Mouse (Mus musculus) limb, embryonic 11.5 days (tissue): ENCODE results near the gene St6galnac4. TPM values are rescaled to one million over a fixed set of nuclear protein-coding genes. Genes with fewer than 3 reads are reported as not detected.

ENCODE experiments used
- ATAC-seq: fragments of 200-750 bp; cut with Nextera tagmentation; 2 replicates; pipeline ENCODE4 v1.8.0; 2017; ENCODE audit warnings: low read depth; ENCODE audit not compliant: insufficient number of reproducible peaks, low FRiP score, low TSS enrichment
- DNase-seq: peaks from one replicate; pipeline ENCODE4 v3.0.0-alpha.2; 2015; ENCODE audit warnings: low spot score
- H3K27ac ChIP-seq: fragments of 300-500 bp; sonication (generic); replicated peaks from 2 replicates; pipeline ENCODE4 v1.5.1; 2014; ENCODE audit warnings: low read depth, mild to moderate bottlenecking, low read length
- H3K27me3 ChIP-seq: fragments of 300-500 bp; sonication (generic); 2 replicates; pipeline ENCODE4 v1.6.1; 2014; ENCODE audit warnings: mild to moderate bottlenecking, low read length, mixed read lengths; ENCODE audit not compliant: control insufficient read depth, insufficient read depth
- H3K36me3 ChIP-seq: fragments of 300-500 bp; sonication (generic); 2 replicates; pipeline ENCODE4 v1.6.1; 2014; ENCODE audit warnings: mild to moderate bottlenecking, low read length, moderate library complexity, mixed read lengths; ENCODE audit not compliant: control insufficient read depth, insufficient read depth
- H3K4me1 ChIP-seq: fragments of 300-500 bp; sonication (generic); 2 replicates; pipeline ENCODE4 v1.6.1; 2014; ENCODE audit warnings: low read length, mixed read lengths; ENCODE audit not compliant: control insufficient read depth, insufficient read depth
- H3K4me2 ChIP-seq: fragments of 300-500 bp; sonication (generic); 2 replicates; pipeline ENCODE4 v1.6.1; 2014; ENCODE audit warnings: low read depth, mild to moderate bottlenecking, moderate library complexity; ENCODE audit not compliant: severe bottlenecking
- H3K4me3 ChIP-seq: fragments of 300-500 bp; sonication (generic); 2 replicates; pipeline ENCODE4 v1.5.1; 2014; ENCODE audit warnings: low read depth, low read length
- H3K9ac ChIP-seq: fragments of 300-500 bp; sonication (generic); 2 replicates; pipeline ENCODE4 v1.6.1; 2014; ENCODE audit warnings: mild to moderate bottlenecking, low read length
- H3K9me3 ChIP-seq: fragments of 300-500 bp; sonication (generic); 2 replicates; pipeline ENCODE4 v1.6.1; 2016; ENCODE audit warnings: low read length; ENCODE audit not compliant: control insufficient read depth
- WGBS: fragments of 180-500 bp; shearing (Covaris S2); extraction: QIAGEN DNeasy Blood & Tissue Kit; methylation state at CpG from one replicate; pipeline ENCODE4 v1.1.7; 2014; 5-methylcytosine and 5-hydroxymethylcytosine counted together
- polyA plus RNA-seq: library from polyadenylated mRNA; unstranded; fragments of >200 nt; fragmentation: Nextera tagmentation; extraction: Ambion mirVana; gene quantifications from 2 replicates; pipeline ENCODE4 v1.2.1, GENCODE M21; 2014

St6galnac4 gene
- 21.2 and 21.5 TPM in 2 replicates for polyA plus RNA-seq

DNA sequence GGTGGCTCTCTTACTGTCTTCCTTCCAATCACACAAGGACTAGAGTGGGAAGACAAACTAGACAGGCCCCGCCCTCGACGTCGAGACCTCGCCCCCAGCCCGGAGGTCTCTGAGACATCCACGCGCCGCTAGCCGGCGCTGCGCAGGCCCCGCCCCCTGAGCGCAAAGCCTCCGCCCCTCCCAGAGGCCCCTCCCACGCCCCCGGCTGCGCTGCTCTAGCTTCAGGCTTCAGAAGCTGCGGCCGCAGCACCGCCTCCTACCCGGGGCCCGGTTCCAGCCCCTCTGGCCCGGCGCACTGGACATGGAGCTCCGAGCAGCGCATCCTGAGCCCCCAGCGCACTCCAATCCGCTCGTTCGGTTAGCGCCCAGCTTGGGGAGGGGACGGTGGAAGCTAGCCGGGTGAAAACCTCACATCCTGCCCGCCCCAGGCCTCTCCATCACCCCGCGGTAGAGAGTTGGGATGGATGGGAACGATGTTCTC is at the start of gene St6galnac4:
St6galnac4 (plus strand) TSS at position 225 of the 481 bp plus-strand sequence.
- Histone ChIP-seq H3K4me1 (peaks cover 13% of the 10 kb centered on the region), H3K27ac (peak within 1 kb of the TSS; percentile 10; the same call in 1 of the 2 replicates), H3K9ac (peak within 1 kb of the TSS; percentile 72), H3K4me3 (peak within 1 kb of the TSS; percentile 52), H3K27me3 (no peaks in the 10 kb centered on the region), H3K4me2 (peak within 1 kb of the TSS; percentile 61), H3K36me3 (no peaks in the 10 kb centered on the region), H3K9me3 (no peaks in the 10 kb centered on the region)
- under 1% methylated on average over 38 of the region's 38 CpGs for WGBS
- ATAC-seq (peak; percentile 85), DNase-seq (peak; percentile 96)

- 8% methylated on average over 9 of the region's 9 CpGs for WGBS
- peak overlapping the region; percentile 93 for H3K4me3 ChIP-seq
- H3K4me1 ChIP-seq: peaks cover 33% of the 10 kb centered on the region
- H3K9me3 ChIP-seq: no peaks in the 10 kb centered on the region
- peak overlapping the region; percentile 47 for H3K27ac ChIP-seq
- DNase-seq: peak; percentile 51
- H3K4me2 ChIP-seq: peak overlapping the region; percentile 88
- no peaks in the 10 kb centered on the region for H3K27me3 ChIP-seq
- H3K9ac ChIP-seq: peak overlapping the region; percentile 88
- no peaks in the 10 kb centered on the region for H3K36me3 ChIP-seq
- ATAC-seq: no peak
Observed at GRCm38 (mm10) chr2:32537360-32537905, 49.5 kb upstream of the St6galnac4 start.

- Histone ChIP-seq H3K4me2 (peak overlapping the region; percentile 88), H3K27me3 (no peaks in the 10 kb centered on the region), H3K9me3 (no peaks in the 10 kb centered on the region), H3K4me1 (peaks cover 33% of the 10 kb centered on the region), H3K27ac (no peak overlapping the region), H3K9ac (no peak overlapping the region), H3K4me3 (no peak overlapping the region), H3K36me3 (no peaks in the 10 kb centered on the region)
- ATAC-seq (no peak), DNase-seq (no peak)
- WGBS: 73% methylated on average over 5 of the region's 5 CpGs
Observed at GRCm38 (mm10) chr2:32537941-32538340, 49.0 kb upstream of the St6galnac4 start.

GRCm38 (mm10) chr2:32538461-32538860 is 48.4 kb upstream of the St6galnac4 start:
- Histone ChIP-seq H3K9me3 (no peaks in the 10 kb centered on the region), H3K4me1 (peaks cover 33% of the 10 kb centered on the region), H3K4me2 (no peak overlapping the region), H3K27me3 (no peaks in the 10 kb centered on the region), H3K27ac (no peak overlapping the region), H3K36me3 (no peaks in the 10 kb centered on the region), H3K4me3 (no peak overlapping the region), H3K9ac (no peak overlapping the region)
- no peak for DNase-seq
- no peak for ATAC-seq
- whole genome bisulfite sequencing: 80% methylated on average over 4 of the region's 4 CpGs

- no peaks in the 10 kb centered on the region for H3K9me3 ChIP-seq
- H3K27ac ChIP-seq: no peak overlapping the region
- H3K4me1 ChIP-seq: peaks cover 28% of the 10 kb centered on the region
- H3K9ac ChIP-seq: no peak overlapping the region
- 79% methylated on average over 14 of the region's 14 CpGs for WGBS
- H3K36me3 ChIP-seq: no peaks in the 10 kb centered on the region
- H3K4me2 ChIP-seq: no peak overlapping the region
- no peak for ATAC-seq
- DNase-seq: no peak
- H3K27me3 ChIP-seq: no peaks in the 10 kb centered on the region
- H3K4me3 ChIP-seq: no peak overlapping the region
Observed at GRCm38 (mm10) chr2:32539452-32539981, 47.4 kb upstream of the St6galnac4 start.

GRCm38 (mm10) chr2:32541333-32541908 is 45.5 kb upstream of the St6galnac4 start:
- Histone ChIP-seq H3K4me2 (no peak overlapping the region), H3K27me3 (no peaks in the 10 kb centered on the region), H3K36me3 (no peaks in the 10 kb centered on the region), H3K4me3 (no peak overlapping the region), H3K9me3 (no peaks in the 10 kb centered on the region), H3K4me1 (peaks cover 24% of the 10 kb centered on the region), H3K9ac (no peak overlapping the region), H3K27ac (no peak overlapping the region)
- WGBS: 83% methylated on average over 2 of the region's 2 CpGs
- DNase-seq (no peak), ATAC-seq (no peak)

DNA sequence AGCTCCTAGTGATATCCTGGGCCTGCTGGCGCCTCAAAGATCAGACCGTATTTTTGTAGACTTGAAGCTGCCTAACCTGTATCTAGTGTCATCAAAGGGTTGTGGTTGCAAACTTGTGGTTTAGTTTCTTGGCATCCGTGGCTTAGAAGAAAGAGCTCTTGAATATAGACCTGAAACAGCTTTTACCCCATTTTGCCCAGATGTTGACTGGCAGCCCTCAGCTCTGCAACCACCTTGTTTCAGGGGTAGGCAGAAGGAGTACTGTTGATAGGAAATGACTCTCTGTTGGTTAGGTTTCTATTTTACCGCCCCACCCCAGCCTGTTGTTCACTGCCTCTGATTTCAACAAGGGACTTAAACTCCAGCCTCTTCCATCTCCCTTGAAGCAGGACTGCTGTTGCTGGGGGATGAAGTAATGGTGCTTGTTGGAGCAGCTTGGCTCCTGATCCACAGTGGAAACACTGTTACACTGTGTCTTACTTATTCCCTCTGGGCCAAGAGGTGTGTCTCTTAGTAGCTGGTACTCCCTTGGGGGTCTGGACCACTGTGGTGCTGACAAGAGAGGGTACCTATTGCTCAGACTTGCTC is 44.8 kb upstream of the St6galnac4 start:
- WGBS: 92% methylated on average over 4 of the region's 4 CpGs

DNA sequence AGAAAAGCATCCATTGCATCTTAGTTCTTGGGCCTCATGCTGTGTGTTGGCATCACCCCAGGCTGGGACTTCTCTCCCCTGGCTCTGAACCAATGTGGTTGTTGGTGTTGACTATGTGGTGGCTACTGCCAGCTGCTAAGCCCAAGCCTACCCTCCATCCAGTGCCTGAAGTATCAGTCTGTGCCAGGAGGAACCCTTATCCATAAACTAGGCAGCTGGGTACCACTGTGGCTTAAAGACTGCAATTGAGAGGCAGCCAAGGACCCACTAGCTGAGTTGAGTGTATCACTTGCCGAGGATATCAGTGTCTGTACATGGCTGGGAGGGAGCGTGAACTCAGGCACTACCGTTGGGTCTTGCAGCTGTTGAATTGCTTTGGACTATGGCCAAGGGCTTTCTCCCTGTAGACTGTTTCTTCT is 43.9 kb upstream of the St6galnac4 start:
- Histone ChIP-seq H3K27me3 (no peaks in the 10 kb centered on the region), H3K9me3 (no peaks in the 10 kb centered on the region), H3K36me3 (no peaks in the 10 kb centered on the region), H3K4me3 (no peak overlapping the region), H3K4me2 (no peak overlapping the region), H3K27ac (no peak overlapping the region), H3K4me1 (peaks cover 9% of the 10 kb centered on the region), H3K9ac (no peak overlapping the region)
- no peak for ATAC-seq
- no peak for DNase-seq
- 93% methylated on average over 3 of the region's 3 CpGs for WGBS

More for the DNA sequence above, 44.8 kb upstream of the St6galnac4 start:
- no peak for ATAC-seq
- Histone ChIP-seq H3K27ac (no peak overlapping the region), H3K4me2 (no peak overlapping the region), H3K9me3 (no peaks in the 10 kb centered on the region), H3K4me1 (peaks cover 18% of the 10 kb centered on the region), H3K36me3 (no peaks in the 10 kb centered on the region), H3K27me3 (no peaks in the 10 kb centered on the region), H3K4me3 (no peak overlapping the region), H3K9ac (no peak overlapping the region)
- DNase-seq: no peak
